Mouse (Mus musculus): Measurements from ENCODE around the gene Cxcl5. TPM values are rescaled to one million over a fixed set of nuclear protein-coding genes. Genes with fewer than 3 reads are reported as not detected.
A peak's percentile ranks its signal among the peaks of the same experiment; 100 is the strongest.

Cxcl5 gene
- polyA plus RNA-seq (2015; fragmentation: Nextera tagmentation; extraction: Ambion mirVana) = 0.26 and 9.8 TPM in 2 replicates

- no peak for DNase-seq (ENCODE audit: low spot score)
- ATAC-seq = no peak
Measured at GRCm38 (mm10) chr5:90759077-90760065, at the start of gene Cxcl5. TSS of gene Cxcl5 (plus strand) at chr5:90759360.

GRCm38 (mm10) chr5:90711409-90711808 is 47.8 kb upstream of the Cxcl5 start:
- no peak for TF ChIP-seq CTCF (IDR thresholded peaks at IDR 0.05)
- no peak for TF ChIP-seq EP300 (IDR thresholded peaks at IDR 0.05)
- no peak for ATAC-seq
- no peak for DNase-seq (ENCODE audit: low spot score)
- Histone ChIP-seq H3K9me3 (ENCODE audit: low read length) (no peaks in the 10 kb centered on the region), H3K27me3 (replicated peaks; ENCODE audit: insufficient read depth, low read length) (no peaks in the 10 kb centered on the region), H3K9ac (replicated peaks; ENCODE audit: low read depth) (no peak overlapping the region), H3K36me3 (ENCODE audit: insufficient read depth, low read length) (no peaks in the 10 kb centered on the region), H3K4me2 (replicated peaks; ENCODE audit: low read depth, low read length) (no peak overlapping the region), H3K27ac (ENCODE audit: low read length) (no peak overlapping the region), H3K4me1 (ENCODE audit: insufficient read depth, low read depth, low read length) (no peaks in the 10 kb centered on the region), H3K4me3 (ENCODE audit: low read depth, low read length) (no peak overlapping the region)
- 76% methylated on average over 2 of the region's 2 CpGs for WGBS

More at GRCm38 (mm10) chr5:90759077-90760065, at the start of gene Cxcl5:
- Histone ChIP-seq H3K27ac (ENCODE audit: low read length) (no peak within 1 kb of the TSS), H3K4me1 (ENCODE audit: insufficient read depth, low read depth, low read length) (peaks cover 6% of the 10 kb centered on the region; the same call in 1 of the 2 replicates), H3K4me2 (replicated peaks; ENCODE audit: low read depth, low read length) (peak within 1 kb of the TSS; percentile 29), H3K9ac (replicated peaks; ENCODE audit: low read depth) (no peak within 1 kb of the TSS), H3K4me3 (ENCODE audit: low read depth, low read length) (no peak within 1 kb of the TSS; the same call in 1 of the 2 replicates), H3K9me3 (ENCODE audit: low read length) (no peaks in the 10 kb centered on the region), H3K36me3 (ENCODE audit: insufficient read depth, low read length) (no peaks in the 10 kb centered on the region), H3K27me3 (replicated peaks; ENCODE audit: insufficient read depth, low read length) (peaks cover 10% of the 10 kb centered on the region)
- WGBS = 5% methylated on average over 32 of the region's 32 CpGs
- TF ChIP-seq EP300 (IDR thresholded peaks at IDR 0.05) = no peak
- no peak for TF ChIP-seq CTCF (IDR thresholded peaks at IDR 0.05)

DNA sequence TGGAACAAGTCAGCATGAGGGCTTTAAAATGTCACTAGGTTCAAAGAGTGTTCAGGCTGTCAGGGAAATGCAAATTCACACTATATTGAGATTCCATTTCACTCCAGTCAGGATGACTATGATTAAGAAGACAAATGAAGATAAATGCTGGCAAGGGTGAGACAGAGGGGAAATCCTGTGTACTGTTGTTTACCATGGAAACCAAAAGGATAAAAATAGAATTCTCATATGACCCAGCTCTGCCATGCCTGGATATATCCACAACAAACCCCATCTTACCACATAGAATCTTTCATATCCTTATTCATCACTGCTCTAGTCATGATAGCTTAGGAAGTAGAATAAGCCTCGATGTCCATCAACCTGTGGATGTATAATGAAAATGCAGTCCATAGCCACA is 41.2 kb upstream of the Cxcl5 start:
- Histone ChIP-seq H3K36me3 (ENCODE audit: insufficient read depth, low read length) (no peaks in the 10 kb centered on the region), H3K9ac (replicated peaks; ENCODE audit: low read depth) (no peak overlapping the region), H3K9me3 (ENCODE audit: low read length) (no peaks in the 10 kb centered on the region), H3K4me3 (ENCODE audit: low read depth, low read length) (no peak overlapping the region), H3K4me1 (ENCODE audit: insufficient read depth, low read depth, low read length) (no peaks in the 10 kb centered on the region), H3K4me2 (replicated peaks; ENCODE audit: low read depth, low read length) (no peak overlapping the region), H3K27ac (ENCODE audit: low read length) (no peak overlapping the region), H3K27me3 (replicated peaks; ENCODE audit: insufficient read depth, low read length) (no peaks in the 10 kb centered on the region)
- TF ChIP-seq EP300 (IDR thresholded peaks at IDR 0.05) = no peak
- no peak for TF ChIP-seq CTCF (IDR thresholded peaks at IDR 0.05)
- ATAC-seq (no peak), DNase-seq (ENCODE audit: low spot score) (no peak)
- 77% methylated on average over 1 of the region's 1 CpGs for WGBS

GRCm38 (mm10) chr5:90722656-90723055 is 36.5 kb upstream of the Cxcl5 start:
- H3K4me3 ChIP-seq (ENCODE audit: low read depth, low read length) = no peak overlapping the region
- H3K9ac ChIP-seq (replicated peaks; ENCODE audit: low read depth) = no peak overlapping the region
- no peaks in the 10 kb centered on the region for H3K4me1 ChIP-seq (ENCODE audit: insufficient read depth, low read depth, low read length)
- H3K9me3 ChIP-seq (ENCODE audit: low read length) = no peaks in the 10 kb centered on the region
- ATAC-seq = no peak
- no peak for TF ChIP-seq EP300 (IDR thresholded peaks at IDR 0.05)
- TF ChIP-seq CTCF (IDR thresholded peaks at IDR 0.05) = no peak
- 86% methylated on average over 3 of the region's 3 CpGs for WGBS
- H3K4me2 ChIP-seq (replicated peaks; ENCODE audit: low read depth, low read length) = no peak overlapping the region
- DNase-seq (ENCODE audit: low spot score) = no peak
- H3K27me3 ChIP-seq (replicated peaks; ENCODE audit: insufficient read depth, low read length) = no peaks in the 10 kb centered on the region
- no peak overlapping the region for H3K27ac ChIP-seq (ENCODE audit: low read length)
- H3K36me3 ChIP-seq (ENCODE audit: insufficient read depth, low read length) = no peaks in the 10 kb centered on the region

GRCm38 (mm10) chr5:90728254-90728653 is 30.9 kb upstream of the Cxcl5 start:
- DNase-seq (ENCODE audit: low spot score) = no peak
- WGBS = 48% methylated on average over 3 of the region's 3 CpGs
- no peak overlapping the region for H3K4me3 ChIP-seq (ENCODE audit: low read depth, low read length)
- no peak for ATAC-seq
- no peaks in the 10 kb centered on the region for H3K9me3 ChIP-seq (ENCODE audit: low read length)
- H3K27me3 ChIP-seq (replicated peaks; ENCODE audit: insufficient read depth, low read length) = no peaks in the 10 kb centered on the region
- no peak overlapping the region for H3K9ac ChIP-seq (replicated peaks; ENCODE audit: low read depth)
- H3K4me2 ChIP-seq (replicated peaks; ENCODE audit: low read depth, low read length) = no peak overlapping the region
- no peak overlapping the region for H3K27ac ChIP-seq (ENCODE audit: low read length)
- no peaks in the 10 kb centered on the region for H3K4me1 ChIP-seq (ENCODE audit: insufficient read depth, low read depth, low read length)
- TF ChIP-seq CTCF (IDR thresholded peaks at IDR 0.05) (no peak), EP300 (IDR thresholded peaks at IDR 0.05) (no peak)
- H3K36me3 ChIP-seq (ENCODE audit: insufficient read depth, low read length) = no peaks in the 10 kb centered on the region

DNA sequence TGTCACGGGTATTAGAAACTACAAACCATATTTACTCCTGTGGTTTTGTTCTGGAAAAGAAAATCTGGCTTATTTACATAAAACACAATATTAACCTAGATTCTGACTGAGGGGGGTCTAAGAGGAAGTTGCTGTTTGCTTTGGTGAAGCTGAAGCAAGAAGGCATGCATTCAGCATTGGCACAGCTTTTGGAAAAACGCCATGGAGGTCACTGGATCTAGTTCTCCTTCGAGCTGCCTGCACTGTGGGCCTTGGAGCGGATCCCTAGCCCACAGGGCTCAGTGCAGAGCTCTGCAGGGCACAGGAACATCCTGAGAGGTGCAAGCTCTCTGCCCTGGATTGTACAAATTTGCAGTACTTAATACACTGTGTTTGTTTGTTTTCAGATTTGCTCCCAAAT is 27.7 kb upstream of the Cxcl5 start:
- H3K4me3 ChIP-seq (ENCODE audit: low read depth, low read length) = no peak overlapping the region
- no peak overlapping the region for H3K4me2 ChIP-seq (replicated peaks; ENCODE audit: low read depth, low read length)
- H3K36me3 ChIP-seq (ENCODE audit: insufficient read depth, low read length) = no peaks in the 10 kb centered on the region
- DNase-seq (ENCODE audit: low spot score) (peak; percentile 42), ATAC-seq (no peak)
- no peak overlapping the region for H3K27ac ChIP-seq (ENCODE audit: low read length)
- H3K4me1 ChIP-seq (ENCODE audit: insufficient read depth, low read depth, low read length) = no peaks in the 10 kb centered on the region
- H3K9ac ChIP-seq (replicated peaks; ENCODE audit: low read depth) = no peak overlapping the region
- no peaks in the 10 kb centered on the region for H3K9me3 ChIP-seq (ENCODE audit: low read length)
- H3K27me3 ChIP-seq (replicated peaks; ENCODE audit: insufficient read depth, low read length) = no peaks in the 10 kb centered on the region
- WGBS = 46% methylated on average over 4 of the region's 4 CpGs
- TF ChIP-seq CTCF (IDR thresholded peaks at IDR 0.05) (no peak), EP300 (IDR thresholded peaks at IDR 0.05) (no peak)

All from lung, postnatal 0 days (tissue).